Mouse (Mus musculus): Measurements from ENCODE around the gene H2al1o. TPM values are rescaled to one million over a fixed set of nuclear protein-coding genes. Genes with fewer than 3 reads are reported as not detected.
"Not testable (repeated sequence)": the region's sequence is repeated elsewhere in the genome, so short reads cannot be mapped to it uniquely, and the experiment has no call there.

The H2al1o gene
- not detected for total RNA-seq (2021)

DNA sequence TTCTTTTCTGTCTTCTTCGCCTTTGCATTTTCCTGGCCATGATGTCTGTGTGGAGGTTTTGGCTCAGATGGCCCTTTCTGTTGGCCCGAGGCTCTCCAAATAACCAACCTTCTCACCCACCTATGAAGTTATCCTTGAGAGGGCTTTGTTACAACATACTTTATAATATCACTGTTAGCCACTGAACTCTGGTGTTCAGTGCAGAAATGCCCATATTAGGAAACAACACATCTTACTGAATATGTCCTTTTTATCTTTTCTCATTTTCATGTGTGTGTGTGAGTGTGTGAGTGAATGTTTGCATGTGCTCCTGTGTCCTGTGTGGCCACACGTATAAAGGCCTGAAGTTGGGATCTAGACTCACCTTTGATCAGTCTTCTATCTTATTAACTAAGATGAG, at the start of gene H2al1o:
Gene H2al1o (minus strand): TSS at position 101 of the 400 bp plus-strand sequence.
- intact Hi-C loops (cut with DNase I); DNase-seq (ENCODE audit: extremely low spot score in 1 of 2, low spot score in 2 of 2): not testable (repeated sequence)

DNA sequence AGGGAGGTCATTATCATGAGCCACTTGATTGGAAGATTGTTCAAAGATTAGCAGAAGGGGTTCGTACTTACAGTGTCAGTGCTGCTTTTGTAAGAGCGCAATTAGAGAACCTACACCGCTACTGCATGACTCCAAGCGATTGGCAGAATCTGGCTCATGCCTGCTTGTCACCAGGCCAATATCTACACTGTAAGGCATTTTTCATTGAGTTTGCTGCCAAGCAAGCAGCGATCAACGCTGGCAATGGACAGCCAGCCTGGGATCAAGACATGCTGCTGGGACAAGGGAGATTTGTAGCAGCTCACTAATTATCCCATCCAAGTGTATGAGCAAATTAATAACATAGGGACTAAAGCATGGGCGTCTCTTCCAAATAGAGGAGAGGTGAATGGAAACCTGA, 25.8 kb upstream of the H2al1o start:
- DNase-seq (ENCODE audit: extremely low spot score in 1 of 2, low spot score in 2 of 2); intact Hi-C loops (cut with DNase I): not testable (repeated sequence)

DNA sequence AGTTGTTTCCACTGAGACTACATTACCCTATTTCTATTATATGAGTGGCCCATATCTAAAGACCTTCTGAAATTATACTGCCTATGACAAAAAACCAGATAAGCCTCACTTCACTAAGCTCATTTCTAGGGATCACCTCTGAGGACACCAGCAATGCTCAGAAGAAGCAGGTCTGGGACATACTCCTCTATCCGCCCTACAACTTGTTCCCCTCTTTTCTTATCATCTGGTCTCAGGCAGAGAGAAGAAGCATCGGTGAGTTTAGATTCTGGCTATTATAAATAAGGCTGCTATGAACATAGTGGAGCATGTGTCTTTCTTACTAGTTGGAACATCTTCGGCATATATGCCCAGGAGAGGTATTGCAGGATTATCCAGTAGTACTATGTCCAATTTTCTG, 35.3 kb downstream of the H2al1o start:
- no peak for DNase-seq (ENCODE audit: extremely low spot score in 1 of 2, low spot score in 2 of 2)
- intact Hi-C loops (cut with DNase I): no loop called here

Other genes starting within 250 kb of the H2al1o start
- gene H2al1k, start 221.8 kb downstream of the H2al1o start, total RNA-seq (2021): not detected
- gene Cybb, start 84.6 kb downstream of the H2al1o start, total RNA-seq (2021): under 1 TPM; 0.17 to 0.30 TPM
- 100 to 1,000 TPM in 1 of 2 experiments, 10 to 100 TPM in 1; 97.5 to 108 TPM for gene Dynlt3, start 90.6 kb upstream of the H2al1o start, total RNA-seq (2021)